Mouse (Mus musculus): ENCODE data around the gene Slc25a47. TPM values are rescaled to one million over a fixed set of nuclear protein-coding genes. Genes with fewer than 3 reads are reported as not detected.

The Slc25a47 gene
- polyA plus RNA-seq, 1 experiment from 2014 or later, result 12.4 TPM

- Histone ChIP-seq H3K36me3 (peaks cover 93% of the 10 kb centered on the region), H3K9ac (replicated peaks) (no peak overlapping the region), H3K4me3 (replicated peaks) (no peak overlapping the region), H3K27ac (no peak overlapping the region), H3K4me2 (replicated peaks) (no peak overlapping the region), H3K27me3 (no peaks in the 10 kb centered on the region), H3K9me3 (no peaks in the 10 kb centered on the region), H3K4me1 (replicated peaks) (no peaks in the 10 kb centered on the region)
- 96% methylated on average over 4 of the region's 4 CpGs for WGBS
- ATAC-seq, result no peak
These were observed 43.3 kb downstream of the Slc25a47 start for GRCm38 (mm10) chr12:108879138-108879537.

- WGBS, result 98% methylated on average over 5 of the region's 5 CpGs
- H3K9me3 ChIP-seq, result no peaks in the 10 kb centered on the region
- H3K27ac ChIP-seq, result no peak overlapping the region
- no peak overlapping the region for H3K4me2 ChIP-seq (replicated peaks)
- no peak for ATAC-seq
- no peak overlapping the region for H3K9ac ChIP-seq (replicated peaks)
- no peaks in the 10 kb centered on the region for H3K4me1 ChIP-seq (replicated peaks)
- no peaks in the 10 kb centered on the region for H3K27me3 ChIP-seq
- peaks cover 92% of the 10 kb centered on the region for H3K36me3 ChIP-seq
- H3K4me3 ChIP-seq (replicated peaks), result no peak overlapping the region
These were observed 44.8 kb downstream of the Slc25a47 start for GRCm38 (mm10) chr12:108880606-108881005.

DNA sequence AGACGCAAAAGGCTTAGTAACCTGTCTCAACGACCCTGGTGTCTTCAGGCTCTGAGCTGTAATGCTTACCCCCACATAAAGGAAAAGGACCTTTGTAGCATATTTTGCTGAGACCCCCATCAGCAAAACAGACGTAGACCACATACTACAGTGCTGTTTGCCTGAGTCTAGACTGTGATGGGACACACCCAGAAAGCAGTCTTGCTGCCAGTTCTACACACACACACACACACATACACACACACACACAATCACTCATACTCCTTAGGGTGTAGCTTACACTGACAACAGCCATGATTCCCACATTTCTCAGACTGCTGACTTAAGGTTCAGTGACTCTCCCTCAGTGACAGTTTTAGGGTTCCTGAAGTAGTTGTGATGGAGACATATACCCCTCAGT lies 45.3 kb downstream of the Slc25a47 start:
- Histone ChIP-seq H3K27ac (no peak overlapping the region), H3K27me3 (no peaks in the 10 kb centered on the region), H3K4me1 (replicated peaks) (no peaks in the 10 kb centered on the region), H3K4me3 (replicated peaks) (no peak overlapping the region), H3K9me3 (no peaks in the 10 kb centered on the region), H3K4me2 (replicated peaks) (no peak overlapping the region), H3K9ac (replicated peaks) (no peak overlapping the region), H3K36me3 (peaks cover 92% of the 10 kb centered on the region)
- ATAC-seq, result no peak
- WGBS, result 88% methylated on average over 3 of the region's 3 CpGs

GRCm38 (mm10) chr12:108882776-108883175 lies 46.9 kb downstream of the Slc25a47 start:
- no peaks in the 10 kb centered on the region for H3K4me1 ChIP-seq (replicated peaks)
- H3K9me3 ChIP-seq, result no peaks in the 10 kb centered on the region
- H3K4me2 ChIP-seq (replicated peaks), result no peak overlapping the region
- no peak overlapping the region for H3K9ac ChIP-seq (replicated peaks)
- no peak overlapping the region for H3K4me3 ChIP-seq (replicated peaks)
- no peak overlapping the region for H3K27ac ChIP-seq
- ATAC-seq, result no peak
- peaks cover 95% of the 10 kb centered on the region for H3K36me3 ChIP-seq
- H3K27me3 ChIP-seq, result no peaks in the 10 kb centered on the region
- WGBS, result 92% methylated on average over 8 of the region's 8 CpGs

DNA sequence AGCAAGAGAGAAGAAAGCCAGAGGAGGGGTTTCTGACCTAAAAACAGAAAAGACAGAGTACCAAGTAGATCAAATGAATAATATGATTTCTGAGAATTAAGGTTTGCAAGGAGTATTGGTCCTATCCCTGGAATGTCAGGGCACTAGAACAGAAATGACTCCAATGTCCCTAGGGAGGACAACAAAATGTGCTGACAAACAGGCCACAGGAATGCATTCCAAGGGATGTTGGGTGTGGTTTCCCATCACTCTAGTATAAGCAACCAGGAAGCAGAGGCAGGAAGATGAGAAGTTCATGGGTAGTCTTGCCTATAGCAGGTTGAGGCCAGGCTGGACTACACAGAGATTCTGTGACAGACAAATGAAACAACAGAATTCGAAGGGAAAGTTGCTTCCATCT lies 50.1 kb downstream of the Slc25a47 start:
- H3K9ac ChIP-seq (replicated peaks), result no peak overlapping the region
- H3K9me3 ChIP-seq, result no peaks in the 10 kb centered on the region
- no peak overlapping the region for H3K27ac ChIP-seq
- H3K4me2 ChIP-seq (replicated peaks), result no peak overlapping the region
- no peak overlapping the region for H3K4me3 ChIP-seq (replicated peaks)
- WGBS, result 96% methylated on average over 1 of the region's 1 CpGs
- no peaks in the 10 kb centered on the region for H3K27me3 ChIP-seq
- no peak for ATAC-seq
- no peaks in the 10 kb centered on the region for H3K4me1 ChIP-seq (replicated peaks)
- H3K36me3 ChIP-seq, result peaks cover 86% of the 10 kb centered on the region

DNA sequence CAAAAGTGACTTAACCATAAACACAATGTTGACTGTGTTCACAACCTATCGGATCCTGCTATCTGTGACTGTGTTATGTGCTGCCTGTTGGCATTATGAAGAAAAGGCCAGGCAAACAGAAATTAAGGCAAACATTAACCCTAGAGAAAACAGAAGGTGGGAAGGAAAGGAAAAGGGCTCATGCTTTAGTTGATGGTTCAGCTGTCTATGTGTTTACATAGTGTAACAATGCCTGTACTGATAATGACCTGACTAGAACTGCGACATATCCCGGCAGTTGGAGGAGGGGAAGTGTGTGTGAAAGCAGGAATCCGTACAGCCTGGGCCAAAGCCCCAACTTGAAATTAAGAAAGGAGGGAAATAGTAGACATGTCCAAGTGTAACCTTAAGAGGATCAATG lies 51.2 kb downstream of the Slc25a47 start:
- Histone ChIP-seq H3K9ac (replicated peaks) (no peak overlapping the region), H3K9me3 (no peaks in the 10 kb centered on the region), H3K27ac (no peak overlapping the region), H3K27me3 (no peaks in the 10 kb centered on the region), H3K4me3 (replicated peaks) (no peak overlapping the region), H3K36me3 (peaks cover 76% of the 10 kb centered on the region), H3K4me2 (replicated peaks) (no peak overlapping the region), H3K4me1 (replicated peaks) (peaks cover under 1% of the 10 kb centered on the region; the same call in 1 of the 2 replicates)
- 94% methylated on average over 4 of the region's 4 CpGs for WGBS
- ATAC-seq, result no peak

GRCm38 (mm10) chr12:108888632-108889031 lies 52.8 kb downstream of the Slc25a47 start:
- Histone ChIP-seq H3K9ac (replicated peaks) (no peak overlapping the region), H3K4me1 (replicated peaks) (peaks cover 15% of the 10 kb centered on the region), H3K27me3 (no peaks in the 10 kb centered on the region), H3K4me3 (replicated peaks) (no peak overlapping the region), H3K9me3 (no peaks in the 10 kb centered on the region), H3K27ac (no peak overlapping the region), H3K36me3 (peaks cover 61% of the 10 kb centered on the region), H3K4me2 (replicated peaks) (no peak overlapping the region)
- ATAC-seq, result no peak
- WGBS, result 70% methylated on average over 4 of the region's 4 CpGs

- Histone ChIP-seq H3K36me3 (peaks cover 22% of the 10 kb centered on the region), H3K27ac (peak within 1 kb of the TSS; percentile 6; the same call in 1 of the 2 replicates), H3K9me3 (no peaks in the 10 kb centered on the region), H3K4me3 (replicated peaks) (peak within 1 kb of the TSS; percentile 86), H3K27me3 (no peaks in the 10 kb centered on the region), H3K9ac (replicated peaks) (peak within 1 kb of the TSS; percentile 76), H3K4me1 (replicated peaks) (peaks cover 25% of the 10 kb centered on the region), H3K4me2 (replicated peaks) (peak within 1 kb of the TSS; percentile 97)
- WGBS, result 24% methylated on average over 12 of the region's 12 CpGs
- ATAC-seq, result no peak
These were observed 57.3 kb downstream of the Slc25a47 start, which contains the start of gene Wdr25 for GRCm38 (mm10) chr12:108892989-108893714. Gene Wdr25 (plus strand): TSS chr12:108893631.

- Histone ChIP-seq H3K4me1 (replicated peaks) (peaks cover 25% of the 10 kb centered on the region), H3K4me2 (replicated peaks) (peak within 1 kb of the TSS; percentile 97), H3K27me3 (no peaks in the 10 kb centered on the region), H3K36me3 (peaks cover 24% of the 10 kb centered on the region), H3K9me3 (no peaks in the 10 kb centered on the region), H3K4me3 (replicated peaks) (peak within 1 kb of the TSS; percentile 86), H3K9ac (replicated peaks) (peak within 1 kb of the TSS; percentile 76), H3K27ac (peak within 1 kb of the TSS; percentile 6; the same call in 1 of the 2 replicates)
- peak; percentile 100 for ATAC-seq
- under 1% methylated on average over 58 of the region's 58 CpGs for WGBS
These were observed 58.0 kb downstream of the Slc25a47 start, which contains the start of gene Wars for GRCm38 (mm10) chr12:108893715-108894431. Gene Wars (minus strand): TSS chr12:108894174.

- Histone ChIP-seq H3K27me3 (no peaks in the 10 kb centered on the region), H3K9ac (replicated peaks) (peak overlapping the region; percentile 69), H3K27ac (peak overlapping the region; percentile 6; the same call in 1 of the 2 replicates), H3K9me3 (no peaks in the 10 kb centered on the region), H3K4me3 (replicated peaks) (peak overlapping the region; percentile 86), H3K4me1 (replicated peaks) (peaks cover 25% of the 10 kb centered on the region), H3K4me2 (replicated peaks) (peak overlapping the region; percentile 77), H3K36me3 (peaks cover 21% of the 10 kb centered on the region)
- ATAC-seq, result no peak; the same call in none of the 2 replicates
- WGBS, result 5% methylated on average over 7 of the region's 7 CpGs
These were observed 58.6 kb downstream of the Slc25a47 start for GRCm38 (mm10) chr12:108894432-108894816.

GRCm38 (mm10) chr12:108896006-108896405 lies 60.2 kb downstream of the Slc25a47 start:
- Histone ChIP-seq H3K27ac (no peak overlapping the region), H3K9me3 (no peaks in the 10 kb centered on the region), H3K4me3 (replicated peaks) (no peak overlapping the region), H3K27me3 (no peaks in the 10 kb centered on the region), H3K4me1 (replicated peaks) (peaks cover 25% of the 10 kb centered on the region), H3K36me3 (peaks cover 9% of the 10 kb centered on the region), H3K9ac (replicated peaks) (no peak overlapping the region), H3K4me2 (replicated peaks) (no peak overlapping the region)
- 76% methylated on average over 3 of the region's 3 CpGs for WGBS
- no peak for ATAC-seq

- H3K4me3 ChIP-seq (replicated peaks), result no peak overlapping the region
- no peak overlapping the region for H3K4me2 ChIP-seq (replicated peaks)
- no peak overlapping the region for H3K9ac ChIP-seq (replicated peaks)
- H3K27ac ChIP-seq, result no peak overlapping the region
- no peak for ATAC-seq
- H3K4me1 ChIP-seq (replicated peaks), result peaks cover 32% of the 10 kb centered on the region
- H3K9me3 ChIP-seq, result no peaks in the 10 kb centered on the region
- WGBS, result 80% methylated on average over 5 of the region's 5 CpGs
- H3K27me3 ChIP-seq, result no peaks in the 10 kb centered on the region
- H3K36me3 ChIP-seq, result peaks cover 9% of the 10 kb centered on the region
These were observed 65.5 kb downstream of the Slc25a47 start for GRCm38 (mm10) chr12:108901346-108901745.
